Mouse (Mus musculus) MN1 (cell line): Measurements from ENCODE around the gene Reg3g.
"Not testable (repeated sequence)": the region's sequence is repeated elsewhere in the genome, so short reads cannot be mapped to it uniquely, and the experiment has no call there.

Source experiments
- DNase-seq: peaks from one replicate; pipeline ENCODE4 v3.0.0-alpha.2; 2016; ENCODE audit warnings: low spot score

Gene Reg3g

GRCm38 (mm10) chr6:78468772-78469171 lies at the start of gene Reg3g:
Gene Reg3g, minus strand, starts transcription at chr6:78468872.
- no peak for DNase-seq

- no peak for DNase-seq
Observed at GRCm38 (mm10) chr6:78515777-78516446, 47.2 kb upstream of the Reg3g start.

GRCm38 (mm10) chr6:78512833-78513232 lies 44.2 kb upstream of the Reg3g start:
- DNase-seq: no peak

- no peak for DNase-seq
Observed at GRCm38 (mm10) chr6:78510173-78510900, 41.7 kb upstream of the Reg3g start.

- no peak for DNase-seq
Observed at GRCm38 (mm10) chr6:78505745-78506144, 37.1 kb upstream of the Reg3g start.

- DNase-seq: no peak
Observed at GRCm38 (mm10) chr6:78494633-78495032, 26.0 kb upstream of the Reg3g start.

GRCm38 (mm10) chr6:78469287-78469686 lies 615 bp upstream of the Reg3g start:
- no peak for DNase-seq

- DNase-seq: no peak
Observed at GRCm38 (mm10) chr6:78463266-78463665, 5.4 kb downstream of the Reg3g start.

GRCm38 (mm10) chr6:78462360-78462759 lies 6.3 kb downstream of the Reg3g start:
- no peak for DNase-seq

GRCm38 (mm10) chr6:78460191-78460825 lies 8.4 kb downstream of the Reg3g start:
- no peak for DNase-seq

GRCm38 (mm10) chr6:78452804-78453203 lies 15.9 kb downstream of the Reg3g start:
- DNase-seq: no peak

GRCm38 (mm10) chr6:78448409-78448808 lies 20.3 kb downstream of the Reg3g start:
- no peak for DNase-seq

- DNase-seq: no peak
Observed at GRCm38 (mm10) chr6:78447202-78447601, 21.5 kb downstream of the Reg3g start.

GRCm38 (mm10) chr6:78425497-78425896 lies 43.2 kb downstream of the Reg3g start:
- no peak for DNase-seq

GRCm38 (mm10) chr6:78422411-78422810 lies 46.3 kb downstream of the Reg3g start, which contains the start of gene Reg1:
Gene Reg1, plus strand, starts transcription at chr6:78422711.
- DNase-seq: not testable (repeated sequence)
